Mouse (Mus musculus): ENCODE data around the gene Fer. TPM values are rescaled to one million over a fixed set of nuclear protein-coding genes. Genes with fewer than 3 reads are reported as not detected.

Gene Fer
- polyA plus RNA-seq, 1 experiment: 11.5 TPM

DNA sequence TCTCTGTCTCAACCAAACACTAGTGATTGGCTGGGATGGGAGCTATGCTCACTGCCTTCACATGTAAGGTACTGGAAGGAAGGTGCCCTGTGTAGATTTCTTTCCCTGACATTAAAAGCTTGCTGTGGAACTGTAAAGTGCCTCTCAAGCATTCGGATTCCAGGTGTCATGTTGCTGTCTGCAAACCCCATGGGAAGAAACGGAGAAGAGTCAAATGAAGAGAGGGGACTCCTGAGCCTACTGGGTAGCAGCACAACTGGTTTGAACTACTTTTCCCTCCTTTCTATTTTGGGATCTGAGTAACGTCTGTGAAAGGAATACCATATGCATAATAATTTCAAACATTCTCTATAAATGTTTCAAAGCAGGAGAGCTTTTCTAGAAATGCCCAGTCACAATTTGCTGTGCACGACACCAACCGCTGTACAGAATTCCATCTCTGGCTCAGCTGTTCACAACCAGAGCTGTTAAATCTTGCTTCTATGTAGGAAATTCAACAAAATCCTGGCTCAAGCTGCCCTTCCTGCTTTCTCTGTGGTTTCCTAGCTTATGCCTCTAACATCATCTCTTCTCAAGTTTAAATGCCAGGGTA lies 256.9 kb downstream of the Fer start:
- Histone ChIP-seq H3K4me3 (ENCODE audit: control insufficient read depth, low read depth, low read length) (no peak overlapping the region), H3K36me3 (ENCODE audit: control insufficient read depth, insufficient read depth, low read length) (no peaks in the 10 kb centered on the region), H3K27ac (ENCODE audit: control insufficient read depth, insufficient read depth, low read depth, low read length) (no peak overlapping the region), H3K4me1 (ENCODE audit: control insufficient read depth, insufficient read depth, low read length) (peaks cover 2% of the 10 kb centered on the region; the same call in 1 of the 2 replicates), H3K27me3 (ENCODE audit: control insufficient read depth, insufficient read depth, low read length) (no peaks in the 10 kb centered on the region)
- TF ChIP-seq CTCF (IDR thresholded peaks at IDR 0.05; ENCODE audit: control insufficient read depth, insufficient read depth, insufficient replicate concordance, low read depth, low read length) (no peak), POLR2A (IDR thresholded peaks at IDR 0.05; ENCODE audit: control insufficient read depth, low read depth, low read length) (no peak)

DNA sequence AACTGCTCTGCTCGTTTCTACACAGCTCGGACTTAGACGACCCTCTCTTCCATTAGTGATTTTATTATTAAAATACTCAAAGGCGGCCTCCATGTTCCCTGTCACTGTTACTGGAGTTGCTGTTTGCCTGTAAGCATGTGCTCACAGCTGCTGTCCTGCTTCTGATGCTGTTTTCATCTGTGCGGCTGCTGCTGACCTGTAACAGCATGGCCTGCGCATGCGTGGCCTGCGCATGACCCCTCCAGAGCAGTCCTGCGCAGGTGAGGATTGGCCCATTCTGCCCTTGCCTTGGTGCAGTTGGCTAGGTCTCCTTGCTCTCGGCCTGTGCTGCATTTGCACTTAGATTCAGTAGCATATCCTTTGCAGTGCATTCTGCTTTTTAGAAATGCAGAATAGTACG lies 259.7 kb downstream of the Fer start:
- no peaks in the 10 kb centered on the region for H3K27me3 ChIP-seq (ENCODE audit: control insufficient read depth, insufficient read depth, low read length)
- no peak for TF ChIP-seq POLR2A (IDR thresholded peaks at IDR 0.05; ENCODE audit: control insufficient read depth, low read depth, low read length)
- no peak for TF ChIP-seq CTCF (IDR thresholded peaks at IDR 0.05; ENCODE audit: control insufficient read depth, insufficient read depth, insufficient replicate concordance, low read depth, low read length)
- peaks cover 2% of the 10 kb centered on the region; the same call in 1 of the 2 replicates for H3K4me1 ChIP-seq (ENCODE audit: control insufficient read depth, insufficient read depth, low read length)
- H3K4me3 ChIP-seq (ENCODE audit: control insufficient read depth, low read depth, low read length): no peak overlapping the region
- H3K36me3 ChIP-seq (ENCODE audit: control insufficient read depth, insufficient read depth, low read length): no peaks in the 10 kb centered on the region
- H3K27ac ChIP-seq (ENCODE audit: control insufficient read depth, insufficient read depth, low read depth, low read length): no peak overlapping the region

DNA sequence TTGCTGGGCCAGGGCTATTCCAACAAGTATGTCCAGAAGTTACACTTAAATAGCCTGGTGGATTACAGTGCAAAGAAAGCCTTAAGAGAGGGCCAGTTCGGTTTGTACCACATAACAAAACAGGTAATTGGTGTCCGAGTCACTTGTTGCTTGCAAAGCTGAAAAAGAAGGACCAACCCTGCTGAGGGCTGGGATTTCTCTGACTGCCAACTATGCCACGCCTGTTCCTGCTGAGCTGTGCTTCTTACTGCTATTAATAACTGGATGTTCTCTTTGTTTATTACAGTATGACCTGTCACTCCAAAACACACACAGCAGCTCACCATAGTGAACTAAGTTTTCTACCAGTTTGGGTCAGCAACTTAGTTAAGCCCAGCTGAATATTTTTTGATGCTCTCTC lies 260.9 kb downstream of the Fer start:
- H3K4me3 ChIP-seq (ENCODE audit: control insufficient read depth, low read depth, low read length): no peak overlapping the region
- TF ChIP-seq CTCF (IDR thresholded peaks at IDR 0.05; ENCODE audit: control insufficient read depth, insufficient read depth, insufficient replicate concordance, low read depth, low read length): no peak
- TF ChIP-seq POLR2A (IDR thresholded peaks at IDR 0.05; ENCODE audit: control insufficient read depth, low read depth, low read length): no peak
- H3K36me3 ChIP-seq (ENCODE audit: control insufficient read depth, insufficient read depth, low read length): no peaks in the 10 kb centered on the region
- H3K27me3 ChIP-seq (ENCODE audit: control insufficient read depth, insufficient read depth, low read length): no peaks in the 10 kb centered on the region
- peaks cover 2% of the 10 kb centered on the region; the same call in 1 of the 2 replicates for H3K4me1 ChIP-seq (ENCODE audit: control insufficient read depth, insufficient read depth, low read length)
- no peak overlapping the region for H3K27ac ChIP-seq (ENCODE audit: control insufficient read depth, insufficient read depth, low read depth, low read length)

DNA sequence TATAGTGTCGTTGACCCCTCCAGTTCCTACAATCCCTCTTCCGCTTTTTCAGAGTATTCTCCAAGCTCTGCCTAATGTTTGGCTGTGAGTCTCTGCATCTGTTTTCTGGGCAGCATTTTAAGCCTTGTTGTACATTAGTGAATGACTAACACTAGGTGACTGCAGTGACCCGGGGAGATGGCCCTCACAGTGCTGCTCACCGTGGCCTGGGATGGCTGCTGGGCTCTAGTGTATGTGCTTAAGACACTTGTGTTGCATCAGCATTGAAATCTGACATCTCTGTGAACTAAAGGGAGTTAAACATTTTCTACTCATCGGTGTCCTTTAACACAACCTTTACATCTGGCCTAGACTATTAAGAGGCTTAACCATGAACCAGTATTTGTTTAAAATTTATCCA lies 264.0 kb downstream of the Fer start:
- Histone ChIP-seq H3K4me3 (ENCODE audit: control insufficient read depth, low read depth, low read length) (no peak overlapping the region), H3K36me3 (ENCODE audit: control insufficient read depth, insufficient read depth, low read length) (no peaks in the 10 kb centered on the region), H3K27me3 (ENCODE audit: control insufficient read depth, insufficient read depth, low read length) (no peaks in the 10 kb centered on the region), H3K4me1 (ENCODE audit: control insufficient read depth, insufficient read depth, low read length) (peaks cover 2% of the 10 kb centered on the region; the same call in 1 of the 2 replicates), H3K27ac (ENCODE audit: control insufficient read depth, insufficient read depth, low read depth, low read length) (no peak overlapping the region)
- TF ChIP-seq CTCF (IDR thresholded peaks at IDR 0.05; ENCODE audit: control insufficient read depth, insufficient read depth, insufficient replicate concordance, low read depth, low read length): no peak
- TF ChIP-seq POLR2A (IDR thresholded peaks at IDR 0.05; ENCODE audit: control insufficient read depth, low read depth, low read length): no peak

DNA sequence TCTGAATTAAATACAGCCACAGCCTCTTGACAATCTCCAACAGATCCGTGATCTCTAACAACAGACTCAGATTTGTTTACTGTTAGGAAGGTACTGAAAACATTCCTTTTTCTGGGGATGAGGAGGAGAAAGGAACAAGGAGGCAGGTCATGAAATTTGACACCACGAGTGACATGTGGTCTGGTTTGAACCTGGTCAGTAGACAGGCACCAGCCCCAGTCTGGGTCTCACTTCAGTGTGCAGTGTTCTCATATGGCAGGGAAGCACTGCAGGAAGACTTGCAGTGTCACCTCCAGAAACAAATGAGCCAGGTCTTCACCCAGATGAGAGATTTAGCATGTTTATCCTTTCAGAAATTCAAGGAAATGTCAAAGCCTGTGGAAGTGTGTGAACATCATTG lies 266.9 kb downstream of the Fer start:
- Histone ChIP-seq H3K27ac (ENCODE audit: control insufficient read depth, insufficient read depth, low read depth, low read length) (no peak overlapping the region), H3K36me3 (ENCODE audit: control insufficient read depth, insufficient read depth, low read length) (no peaks in the 10 kb centered on the region), H3K4me1 (ENCODE audit: control insufficient read depth, insufficient read depth, low read length) (no peaks in the 10 kb centered on the region), H3K4me3 (ENCODE audit: control insufficient read depth, low read depth, low read length) (no peak overlapping the region), H3K27me3 (ENCODE audit: control insufficient read depth, insufficient read depth, low read length) (no peaks in the 10 kb centered on the region)
- TF ChIP-seq CTCF (IDR thresholded peaks at IDR 0.05; ENCODE audit: control insufficient read depth, insufficient read depth, insufficient replicate concordance, low read depth, low read length) (no peak), POLR2A (IDR thresholded peaks at IDR 0.05; ENCODE audit: control insufficient read depth, low read depth, low read length) (no peak)

DNA sequence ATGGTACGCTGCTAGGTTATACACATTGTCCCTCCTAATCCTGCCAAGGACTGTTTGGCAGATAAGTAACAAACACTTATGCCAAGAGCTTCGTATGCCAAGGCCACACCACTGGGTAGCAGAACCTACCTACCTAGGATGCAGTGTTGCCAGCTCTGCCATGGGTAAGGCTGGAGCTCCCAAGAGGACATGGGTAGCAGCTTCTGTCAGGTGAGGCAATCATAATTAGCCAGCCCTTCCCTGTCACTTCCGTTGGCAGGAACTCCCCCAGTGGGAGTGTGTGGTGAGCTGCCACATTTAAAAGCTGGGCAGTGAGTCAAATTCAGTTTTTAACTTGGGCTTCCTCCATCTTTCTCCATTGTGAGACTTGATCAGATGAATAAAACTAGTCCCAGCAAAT lies 267.5 kb downstream of the Fer start:
- Histone ChIP-seq H3K27ac (ENCODE audit: control insufficient read depth, insufficient read depth, low read depth, low read length) (no peak overlapping the region), H3K36me3 (ENCODE audit: control insufficient read depth, insufficient read depth, low read length) (no peaks in the 10 kb centered on the region), H3K4me3 (ENCODE audit: control insufficient read depth, low read depth, low read length) (no peak overlapping the region), H3K27me3 (ENCODE audit: control insufficient read depth, insufficient read depth, low read length) (no peaks in the 10 kb centered on the region), H3K4me1 (ENCODE audit: control insufficient read depth, insufficient read depth, low read length) (no peaks in the 10 kb centered on the region)
- TF ChIP-seq CTCF (IDR thresholded peaks at IDR 0.05; ENCODE audit: control insufficient read depth, insufficient read depth, insufficient replicate concordance, low read depth, low read length) (no peak), POLR2A (IDR thresholded peaks at IDR 0.05; ENCODE audit: control insufficient read depth, low read depth, low read length) (no peak)

DNA sequence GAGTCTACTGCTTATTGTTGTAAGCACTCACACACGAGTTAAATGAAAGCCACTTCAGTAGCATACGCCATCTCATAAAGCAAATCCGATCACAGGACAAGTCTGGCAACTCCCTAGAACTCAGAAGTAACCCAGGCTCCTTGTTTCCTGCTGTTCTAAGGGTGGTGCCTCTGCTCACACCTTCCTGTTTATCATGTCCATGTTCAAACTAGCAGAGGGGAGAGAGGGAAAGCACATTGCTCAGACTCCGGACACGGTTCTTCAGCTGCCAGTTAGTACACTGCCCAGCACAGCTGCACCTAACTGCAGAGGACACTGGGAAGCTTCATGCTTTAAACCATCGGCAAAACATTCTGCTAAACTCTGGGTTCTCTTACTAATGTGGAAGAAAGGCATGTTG lies 269.3 kb downstream of the Fer start:
- Histone ChIP-seq H3K27me3 (ENCODE audit: control insufficient read depth, insufficient read depth, low read length) (no peaks in the 10 kb centered on the region), H3K4me1 (ENCODE audit: control insufficient read depth, insufficient read depth, low read length) (no peaks in the 10 kb centered on the region), H3K27ac (ENCODE audit: control insufficient read depth, insufficient read depth, low read depth, low read length) (no peak overlapping the region), H3K36me3 (ENCODE audit: control insufficient read depth, insufficient read depth, low read length) (no peaks in the 10 kb centered on the region), H3K4me3 (ENCODE audit: control insufficient read depth, low read depth, low read length) (no peak overlapping the region)
- TF ChIP-seq POLR2A (IDR thresholded peaks at IDR 0.05; ENCODE audit: control insufficient read depth, low read depth, low read length): no peak
